Mouse (Mus musculus) olfactory bulb, adult 2 months (tissue): ENCODE results near the gene Mical3.

ENCODE experiments used
- CTCF ChIP-seq: fragments of 200-500 bp; IDR thresholded peaks from 2 replicates; pipeline ENCODE4 v1.5.1; 2012; ENCODE audit warnings: low read depth, mild to moderate bottlenecking, low read length, moderate library complexity; ENCODE audit not compliant: insufficient read depth
- POLR2A ChIP-seq: fragments of 200-500 bp; IDR thresholded peaks from 2 replicates; pipeline ENCODE4 v1.6.1; 2012; ENCODE audit warnings: mild to moderate bottlenecking, low read depth, low read length, moderate library complexity; ENCODE audit not compliant: insufficient read depth

DNA sequence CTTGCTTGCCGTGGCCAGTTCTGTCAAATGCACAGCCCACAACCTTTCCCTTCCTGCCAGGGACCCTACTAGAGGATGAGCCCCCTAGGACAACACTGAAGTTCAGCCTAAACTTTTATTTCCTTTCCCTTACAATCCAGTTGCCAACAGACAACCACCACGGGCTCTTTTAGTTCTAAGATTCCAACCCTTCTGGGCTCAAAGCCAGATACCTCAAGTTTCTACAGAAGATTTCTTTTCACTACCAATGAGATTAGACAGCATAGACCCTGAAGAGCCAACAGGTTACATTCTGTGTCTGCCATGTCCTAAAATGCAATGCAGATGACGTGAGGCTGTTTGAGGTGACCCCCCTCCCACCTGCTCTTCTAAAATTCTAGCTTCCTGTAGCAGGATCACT, 75.3 kb downstream of the Mical3 start:
- no peak for TF ChIP-seq CTCF
- TF ChIP-seq POLR2A = no peak
